Mouse (Mus musculus) limb, embryonic 12.5 days (tissue): Measurements from ENCODE around the gene Pten. TPM values are rescaled to one million over a fixed set of nuclear protein-coding genes. Genes with fewer than 3 reads are reported as not detected.

Source experiments
- ATAC-seq: fragments of 200-750 bp; cut with Nextera tagmentation; 2 replicates; pipeline ENCODE4 v1.8.0; 2017; ENCODE audit warnings: low read depth, moderate TSS enrichment; ENCODE audit not compliant: insufficient number of reproducible peaks, insufficient read depth, low FRiP score, low TSS enrichment
- H3K27ac ChIP-seq: fragments of 300-500 bp; sonication (generic); 2 replicates; pipeline ENCODE4 v1.5.1; 2016; ENCODE audit warnings: mild to moderate bottlenecking, moderate library complexity
- H3K27me3 ChIP-seq: fragments of 300-500 bp; sonication (generic); 2 replicates; pipeline ENCODE4 v1.6.1; 2016; ENCODE audit warnings: mild to moderate bottlenecking, moderate library complexity
- H3K36me3 ChIP-seq: fragments of 300-500 bp; sonication (generic); 2 replicates; pipeline ENCODE4 v1.6.1; 2016; ENCODE audit warnings: mild to moderate bottlenecking, moderate library complexity
- H3K4me1 ChIP-seq: fragments of 300-500 bp; sonication (generic); replicated peaks from 2 replicates; pipeline ENCODE4 v1.6.1; 2016
- H3K4me2 ChIP-seq: fragments of 300-500 bp; sonication (generic); 2 replicates; pipeline ENCODE4 v1.6.1; 2016; ENCODE audit warnings: mild to moderate bottlenecking, moderate library complexity
- H3K4me3 ChIP-seq: fragments of 300-500 bp; sonication (generic); replicated peaks from 2 replicates; pipeline ENCODE4 v1.5.1; 2016; ENCODE audit warnings: mild to moderate bottlenecking
- H3K9ac ChIP-seq: fragments of 300-500 bp; sonication (generic); replicated peaks from 2 replicates; pipeline ENCODE4 v1.6.1; 2016; ENCODE audit warnings: mild to moderate bottlenecking, moderate library complexity
- H3K9me3 ChIP-seq: fragments of 300-500 bp; sonication (generic); 2 replicates; pipeline ENCODE4 v1.6.1; 2016; ENCODE audit warnings: mild to moderate bottlenecking, moderate library complexity
- WGBS: fragments of 180-500 bp; shearing (Covaris S2); methylation state at CpG from one replicate; pipeline ENCODE4 v1.1.7; 2016; 5-methylcytosine and 5-hydroxymethylcytosine counted together
- polyA plus RNA-seq: library from polyadenylated mRNA; unstranded; fragments of >200 nt; fragmentation: Nextera tagmentation; extraction: Ambion mirVana; gene quantifications from 2 replicates; pipeline ENCODE4 v1.2.1, GENCODE M21; 2016

The Pten gene
- polyA plus RNA-seq, 1 experiment from 2014 or later: 9.3 TPM

DNA sequence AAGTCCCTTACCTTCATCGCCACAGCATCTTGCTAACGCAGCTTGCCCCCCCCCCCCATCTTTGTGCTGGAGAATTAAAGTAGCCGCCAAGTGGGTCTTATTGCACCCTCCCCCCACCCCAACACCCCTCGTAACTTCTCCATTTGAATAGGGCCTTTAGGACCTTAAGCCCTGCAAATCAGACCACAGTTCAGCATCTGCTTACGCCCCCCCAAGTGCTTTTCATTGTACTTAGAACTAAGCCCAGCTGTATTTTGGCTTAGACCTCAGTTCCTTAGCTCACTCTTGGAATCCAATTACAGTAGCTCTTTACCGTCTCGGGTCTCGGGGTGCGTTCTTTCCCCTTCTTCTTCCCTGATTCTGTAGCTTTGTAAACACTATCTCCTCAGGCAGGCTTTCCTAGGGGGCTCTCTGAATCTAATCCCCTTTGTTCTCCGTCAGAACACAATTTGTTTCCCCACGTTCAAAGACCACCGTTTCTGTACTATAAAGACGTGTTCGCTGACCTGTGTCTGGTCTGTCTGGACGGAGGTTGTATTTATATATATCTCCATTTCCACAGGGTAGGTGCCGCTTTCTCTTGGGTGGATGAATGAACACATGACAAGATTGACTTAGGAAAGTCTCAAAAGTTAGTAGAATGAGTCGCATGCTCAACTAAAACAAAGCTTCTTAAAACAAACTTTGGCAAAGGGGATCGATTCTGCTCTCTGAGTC, 110.0 kb downstream of the Pten start:
- no peaks in the 10 kb centered on the region for H3K9me3 ChIP-seq
- peaks cover 32% of the 10 kb centered on the region for H3K4me1 ChIP-seq
- peaks cover 8% of the 10 kb centered on the region for H3K27me3 ChIP-seq
- peak; percentile 42; the same call in 1 of the 2 replicates for ATAC-seq
- 9% methylated on average over 18 of the region's 18 CpGs for WGBS
- peak overlapping the region; percentile 25 for H3K4me3 ChIP-seq
- H3K27ac ChIP-seq: no peak overlapping the region
- H3K9ac ChIP-seq: no peak overlapping the region
- no peaks in the 10 kb centered on the region for H3K36me3 ChIP-seq
- peak overlapping the region; percentile 56 for H3K4me2 ChIP-seq

GRCm38 (mm10) chr19:32868560-32868959, 111.3 kb downstream of the Pten start:
- 64% methylated on average over 5 of the region's 5 CpGs for WGBS
- no peak overlapping the region for H3K9ac ChIP-seq
- ATAC-seq: no peak
- H3K36me3 ChIP-seq: no peaks in the 10 kb centered on the region
- no peak overlapping the region for H3K4me2 ChIP-seq
- no peaks in the 10 kb centered on the region for H3K9me3 ChIP-seq
- H3K4me3 ChIP-seq: no peak overlapping the region
- peaks cover 27% of the 10 kb centered on the region for H3K4me1 ChIP-seq
- H3K27me3 ChIP-seq: peaks cover 8% of the 10 kb centered on the region
- no peak overlapping the region for H3K27ac ChIP-seq

- Histone ChIP-seq H3K9ac (no peak overlapping the region), H3K9me3 (no peaks in the 10 kb centered on the region), H3K27me3 (peaks cover 8% of the 10 kb centered on the region), H3K4me2 (no peak overlapping the region), H3K4me1 (peaks cover 23% of the 10 kb centered on the region), H3K27ac (no peak overlapping the region), H3K4me3 (no peak overlapping the region), H3K36me3 (no peaks in the 10 kb centered on the region)
- WGBS: 50% methylated on average over 10 of the region's 10 CpGs
- ATAC-seq: no peak
Observed at GRCm38 (mm10) chr19:32869053-32869680, 111.9 kb downstream of the Pten start.

GRCm38 (mm10) chr19:32873904-32874637, 116.8 kb downstream of the Pten start:
- Histone ChIP-seq H3K4me3 (no peak overlapping the region), H3K27ac (no peak overlapping the region), H3K4me2 (no peak overlapping the region), H3K27me3 (no peaks in the 10 kb centered on the region), H3K9me3 (no peaks in the 10 kb centered on the region), H3K36me3 (no peaks in the 10 kb centered on the region), H3K4me1 (0 out of 2 replicates have a peak, but pooled peaks cover 6% of the 10 kb centered on the region), H3K9ac (no peak overlapping the region)
- WGBS: 78% methylated on average over 7 of the region's 7 CpGs
- no peak for ATAC-seq

Other genes starting within 250 kb of the Pten start
- gene Papss2, start 161.7 kb upstream of the Pten start, polyA plus RNA-seq: 20.7 and 29.5 TPM in 2 replicates
- 62.8 and 65.8 TPM in 2 replicates for gene Atad1, start 17.7 kb upstream of the Pten start, polyA plus RNA-seq